Mouse (Mus musculus): ENCODE data around the gene Fbxo31.

- TF ChIP-seq CTCF (IDR thresholded peaks at IDR 0.05; ENCODE audit: low read depth, low read length) (no peak), POLR2A (IDR thresholded peaks at IDR 0.05; ENCODE audit: extremely low read depth, insufficient read depth, low read length) (0 out of 2 replicates have a peak, but pooled peaks have one; percentile 4)
Observed at GRCm38 (mm10) chr8:121562941-121563351, 15.7 kb downstream of the Fbxo31 start.
